Mouse (Mus musculus) neural tube, embryonic 12.5 days (tissue): ENCODE results near the gene Gsn. TPM values are rescaled to one million over a fixed set of nuclear protein-coding genes. Genes with fewer than 3 reads are reported as not detected.

Source experiments
- ATAC-seq: fragments of 200-750 bp; cut with Nextera tagmentation; 2 replicates; pipeline ENCODE4 v1.8.0; 2017; ENCODE audit warnings: low read depth, mild to moderate bottlenecking, moderate TSS enrichment, moderate library complexity; ENCODE audit not compliant: low FRiP score
- H3K27ac ChIP-seq: fragments of 300-500 bp; sonication (generic); 2 replicates; pipeline ENCODE4 v1.5.1; 2016
- H3K27me3 ChIP-seq: fragments of 300-500 bp; sonication (generic); replicated peaks from 2 replicates; pipeline ENCODE4 v1.6.1; 2016; ENCODE audit warnings: mild to moderate bottlenecking
- H3K36me3 ChIP-seq: fragments of 300-500 bp; sonication (generic); 2 replicates; pipeline ENCODE4 v1.6.1; 2016; ENCODE audit warnings: mild to moderate bottlenecking
- H3K4me1 ChIP-seq: fragments of 300-500 bp; sonication (generic); 2 replicates; pipeline ENCODE4 v1.6.1; 2016
- H3K4me2 ChIP-seq: fragments of 300-500 bp; sonication (generic); replicated peaks from 2 replicates; pipeline ENCODE4 v1.6.1; 2016; ENCODE audit warnings: mild to moderate bottlenecking
- H3K4me3 ChIP-seq: fragments of 300-500 bp; sonication (generic); 2 replicates; pipeline ENCODE4 v1.5.1; 2016
- H3K9ac ChIP-seq: fragments of 300-500 bp; sonication (generic); 2 replicates; pipeline ENCODE4 v1.6.1; 2016; ENCODE audit warnings: mild to moderate bottlenecking
- H3K9me3 ChIP-seq: fragments of 300-500 bp; sonication (generic); 2 replicates; pipeline ENCODE4 v1.6.1; 2016; ENCODE audit warnings: mild to moderate bottlenecking
- WGBS: fragments of 180-500 bp; shearing (Covaris S2); methylation state at CpG from one replicate; pipeline ENCODE4 v1.1.7; 2016; 5-methylcytosine and 5-hydroxymethylcytosine counted together
- polyA plus RNA-seq: library from polyadenylated mRNA; unstranded; fragments of >200 nt; fragmentation: Nextera tagmentation; extraction: Ambion mirVana; gene quantifications from 2 replicates; pipeline ENCODE4 v1.2.1, GENCODE M21; 2016

Gsn gene
- polyA plus RNA-seq, 1 experiment from 2014 or later: 39.0 TPM

DNA sequence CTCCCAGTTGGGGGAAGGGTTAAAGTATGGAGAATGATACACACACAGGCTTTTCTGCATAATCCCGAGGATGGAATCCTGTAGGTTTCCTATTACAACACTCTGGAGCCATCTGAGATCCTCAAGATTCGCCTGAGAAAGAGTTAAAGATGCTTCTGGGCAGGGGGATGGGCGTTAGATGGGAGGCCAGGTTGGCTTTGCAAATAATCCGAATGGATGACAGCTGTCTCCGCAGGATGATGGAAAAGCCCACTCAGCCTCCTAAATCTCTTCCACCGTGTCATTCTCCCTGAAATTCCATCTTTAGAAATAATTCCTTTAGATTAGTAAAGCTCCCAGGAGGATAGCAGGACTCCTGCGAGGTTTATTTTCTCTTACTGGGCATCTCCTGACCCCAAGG is 79.4 kb downstream of the Gsn start:
- Histone ChIP-seq H3K27ac (no peak overlapping the region), H3K36me3 (no peaks in the 10 kb centered on the region), H3K4me1 (peaks cover 18% of the 10 kb centered on the region), H3K4me3 (peak overlapping the region; percentile 53; the same call in 1 of the 2 replicates), H3K27me3 (no peaks in the 10 kb centered on the region), H3K9ac (no peak overlapping the region), H3K9me3 (no peaks in the 10 kb centered on the region), H3K4me2 (peak overlapping the region; percentile 90)
- no peak for ATAC-seq
- 16% methylated on average over 7 of the region's 7 CpGs for WGBS

- Histone ChIP-seq H3K4me3 (peak within 1 kb of the TSS; percentile 53), H3K4me1 (peaks cover 18% of the 10 kb centered on the region), H3K4me2 (peak within 1 kb of the TSS; percentile 90), H3K9me3 (no peaks in the 10 kb centered on the region), H3K27ac (peak within 1 kb of the TSS; percentile 17; the same call in 1 of the 2 replicates), H3K9ac (peak within 1 kb of the TSS; percentile 64), H3K27me3 (no peaks in the 10 kb centered on the region), H3K36me3 (no peaks in the 10 kb centered on the region)
- ATAC-seq: peak; percentile 100
- WGBS: under 1% methylated on average over 45 of the region's 45 CpGs
Observed at GRCm38 (mm10) chr2:35336388-35337280, 80.5 kb downstream of the Gsn start, which contains the start of gene Stom. Gene Stom (minus strand): TSS chr2:35336976.

- H3K4me1 ChIP-seq: peaks cover 18% of the 10 kb centered on the region
- peak overlapping the region; percentile 90 for H3K4me2 ChIP-seq
- ATAC-seq: 0 out of 2 replicates have a peak, but pooled peaks have one; percentile 1
- no peak overlapping the region for H3K27ac ChIP-seq
- no peaks in the 10 kb centered on the region for H3K9me3 ChIP-seq
- H3K9ac ChIP-seq: peak overlapping the region; percentile 55
- H3K27me3 ChIP-seq: no peaks in the 10 kb centered on the region
- H3K4me3 ChIP-seq: peak overlapping the region; percentile 53
- WGBS: 47% methylated on average over 10 of the region's 10 CpGs
- no peaks in the 10 kb centered on the region for H3K36me3 ChIP-seq
Observed at GRCm38 (mm10) chr2:35337419-35337818, 81.2 kb downstream of the Gsn start.

DNA sequence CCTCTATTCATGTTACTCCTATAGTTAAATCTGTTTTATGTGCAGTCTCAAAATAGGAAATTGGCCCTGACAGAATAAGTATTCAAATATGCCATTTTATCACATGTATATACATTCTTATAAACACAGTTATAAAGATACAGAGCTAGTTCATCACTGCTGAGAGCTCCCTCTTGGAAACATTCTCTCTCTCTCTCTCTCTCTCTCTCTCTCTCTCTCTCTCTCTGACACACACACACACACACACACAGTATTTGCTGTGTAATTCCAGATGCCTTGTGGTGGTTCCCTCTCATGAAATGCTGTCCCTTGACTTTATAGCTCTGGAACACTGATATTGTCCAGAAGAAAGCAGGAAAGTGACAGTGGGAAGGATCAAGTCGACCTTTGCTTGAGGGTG is 81.9 kb downstream of the Gsn start:
- H3K36me3 ChIP-seq: no peaks in the 10 kb centered on the region
- 71% methylated on average over 1 of the region's 1 CpGs for WGBS

GRCm38 (mm10) chr2:35338707-35339106 is 82.5 kb downstream of the Gsn start:
- Histone ChIP-seq H3K4me1 (peaks cover 18% of the 10 kb centered on the region), H3K27ac (no peak overlapping the region), H3K9me3 (no peaks in the 10 kb centered on the region), H3K9ac (no peak overlapping the region), H3K4me3 (no peak overlapping the region), H3K36me3 (no peaks in the 10 kb centered on the region), H3K4me2 (no peak overlapping the region), H3K27me3 (no peaks in the 10 kb centered on the region)
- WGBS: 84% methylated on average over 6 of the region's 6 CpGs
- ATAC-seq: no peak

More for the DNA sequence above, 81.9 kb downstream of the Gsn start:
- Histone ChIP-seq H3K4me2 (no peak overlapping the region), H3K27ac (no peak overlapping the region), H3K4me3 (no peak overlapping the region), H3K4me1 (peaks cover 18% of the 10 kb centered on the region), H3K27me3 (no peaks in the 10 kb centered on the region), H3K9me3 (no peaks in the 10 kb centered on the region), H3K9ac (no peak overlapping the region)
- ATAC-seq: no peak

DNA sequence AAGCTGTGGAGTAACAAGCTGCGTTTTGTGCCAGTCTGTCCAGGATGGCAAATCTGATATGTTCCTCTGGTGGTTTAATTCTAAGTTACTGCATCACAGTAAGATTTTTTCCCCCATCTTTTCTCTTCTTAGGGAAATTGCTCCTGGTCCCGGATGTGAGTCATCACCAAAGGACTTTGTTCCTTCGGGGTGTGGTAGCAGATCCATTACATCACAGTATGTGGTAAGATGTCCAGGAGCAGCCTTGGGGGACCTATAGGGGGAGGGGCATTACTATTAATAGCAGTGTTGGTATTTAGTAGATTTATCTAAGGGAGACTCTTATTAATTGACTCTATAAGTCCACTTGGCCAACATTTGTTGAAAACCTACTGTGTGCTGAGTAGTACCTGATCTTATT is 86.4 kb downstream of the Gsn start:
- Histone ChIP-seq H3K9ac (no peak overlapping the region), H3K4me1 (no peaks in the 10 kb centered on the region), H3K27me3 (no peaks in the 10 kb centered on the region), H3K4me2 (no peak overlapping the region), H3K36me3 (no peaks in the 10 kb centered on the region), H3K9me3 (no peaks in the 10 kb centered on the region), H3K4me3 (no peak overlapping the region), H3K27ac (no peak overlapping the region)
- ATAC-seq: no peak
- WGBS: 80% methylated on average over 3 of the region's 3 CpGs

DNA sequence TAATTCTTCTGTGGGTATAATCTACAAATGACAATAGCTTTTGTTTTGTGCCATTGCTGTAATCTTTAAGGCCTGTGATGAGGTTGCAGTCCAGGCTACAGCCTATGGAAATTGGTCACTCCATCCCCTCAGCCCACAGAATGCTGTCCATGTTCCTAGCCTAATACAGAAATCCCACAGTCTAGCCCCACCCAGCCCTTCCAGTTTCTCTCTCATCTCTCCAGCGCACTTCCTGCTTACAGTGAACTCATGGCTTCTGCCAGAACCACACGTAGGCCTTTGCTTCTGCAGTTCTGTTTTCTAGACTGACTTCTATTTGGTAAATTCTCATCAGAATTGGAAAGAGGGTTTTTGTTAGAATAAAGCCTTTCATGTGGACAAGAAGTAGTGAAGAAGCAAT is 89.8 kb downstream of the Gsn start:
- Histone ChIP-seq H3K9me3 (no peaks in the 10 kb centered on the region), H3K27ac (no peak overlapping the region), H3K4me2 (no peak overlapping the region), H3K4me1 (no peaks in the 10 kb centered on the region), H3K4me3 (no peak overlapping the region), H3K27me3 (no peaks in the 10 kb centered on the region), H3K9ac (no peak overlapping the region), H3K36me3 (no peaks in the 10 kb centered on the region)
- ATAC-seq: no peak
- 86% methylated on average over 2 of the region's 2 CpGs for WGBS

DNA sequence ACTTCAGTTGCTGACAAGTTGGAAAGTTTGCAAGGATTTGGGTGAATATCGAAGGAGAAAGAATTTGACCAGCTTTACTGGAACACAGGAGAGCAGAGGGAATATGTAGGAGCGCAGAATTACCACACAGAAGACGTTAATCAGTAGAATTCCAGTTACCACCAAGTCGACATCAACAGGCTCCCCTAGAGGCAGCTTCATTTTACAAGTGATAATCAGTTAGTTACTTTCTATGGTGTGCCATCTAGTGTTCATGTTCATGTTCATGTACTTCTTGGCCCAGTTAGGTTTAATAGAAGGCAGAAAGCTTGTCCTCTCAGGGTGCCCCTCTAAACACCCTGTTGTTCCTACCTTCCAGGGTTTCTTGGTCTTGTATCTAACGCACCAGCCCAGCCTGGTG is 93.0 kb downstream of the Gsn start:
- Histone ChIP-seq H3K4me2 (no peak overlapping the region), H3K27me3 (no peaks in the 10 kb centered on the region), H3K9ac (no peak overlapping the region), H3K9me3 (no peaks in the 10 kb centered on the region), H3K4me3 (no peak overlapping the region), H3K4me1 (no peaks in the 10 kb centered on the region), H3K36me3 (no peaks in the 10 kb centered on the region), H3K27ac (no peak overlapping the region)
- ATAC-seq: no peak
- WGBS: 68% methylated on average over 5 of the region's 5 CpGs

Other genes with a start within 250 kb of the Gsn start
- 0.14 and 0.44 TPM in 2 replicates for gene Hc, start 194.9 kb upstream of the Gsn start, polyA plus RNA-seq
- gene AI182371, start 154.8 kb upstream of the Gsn start, polyA plus RNA-seq: 0.19 and 0.24 TPM in 2 replicates
- 20.0 and 21.7 TPM in 2 replicates for gene Cntrl, start 146.9 kb upstream of the Gsn start, polyA plus RNA-seq
- gene Rab14, start 55.3 kb upstream of the Gsn start, polyA plus RNA-seq: 345 and 414 TPM in 2 replicates
- gene Stom, start 80.6 kb downstream of the Gsn start, polyA plus RNA-seq: 10.8 and 14.3 TPM in 2 replicates
- gene 4930568D16Rik, start 111.3 kb downstream of the Gsn start, polyA plus RNA-seq: not detected in 2 replicates
- gene 4930402F06Rik, start 140.8 kb downstream of the Gsn start, polyA plus RNA-seq: not detected in 2 replicates
- 9.0 and 9.5 TPM in 2 replicates for gene Ggta1, start 206.9 kb downstream of the Gsn start, polyA plus RNA-seq